Mouse (Mus musculus) fibroblast of lung, adult 2 months (primary cell): ENCODE data around the gene Stk11.

Experiments used
- DNase-seq: peaks from one replicate; pipeline ENCODE4 v3.0.0-alpha.2; 2011; ENCODE audit warnings: low read depth

The Stk11 gene

DNA sequence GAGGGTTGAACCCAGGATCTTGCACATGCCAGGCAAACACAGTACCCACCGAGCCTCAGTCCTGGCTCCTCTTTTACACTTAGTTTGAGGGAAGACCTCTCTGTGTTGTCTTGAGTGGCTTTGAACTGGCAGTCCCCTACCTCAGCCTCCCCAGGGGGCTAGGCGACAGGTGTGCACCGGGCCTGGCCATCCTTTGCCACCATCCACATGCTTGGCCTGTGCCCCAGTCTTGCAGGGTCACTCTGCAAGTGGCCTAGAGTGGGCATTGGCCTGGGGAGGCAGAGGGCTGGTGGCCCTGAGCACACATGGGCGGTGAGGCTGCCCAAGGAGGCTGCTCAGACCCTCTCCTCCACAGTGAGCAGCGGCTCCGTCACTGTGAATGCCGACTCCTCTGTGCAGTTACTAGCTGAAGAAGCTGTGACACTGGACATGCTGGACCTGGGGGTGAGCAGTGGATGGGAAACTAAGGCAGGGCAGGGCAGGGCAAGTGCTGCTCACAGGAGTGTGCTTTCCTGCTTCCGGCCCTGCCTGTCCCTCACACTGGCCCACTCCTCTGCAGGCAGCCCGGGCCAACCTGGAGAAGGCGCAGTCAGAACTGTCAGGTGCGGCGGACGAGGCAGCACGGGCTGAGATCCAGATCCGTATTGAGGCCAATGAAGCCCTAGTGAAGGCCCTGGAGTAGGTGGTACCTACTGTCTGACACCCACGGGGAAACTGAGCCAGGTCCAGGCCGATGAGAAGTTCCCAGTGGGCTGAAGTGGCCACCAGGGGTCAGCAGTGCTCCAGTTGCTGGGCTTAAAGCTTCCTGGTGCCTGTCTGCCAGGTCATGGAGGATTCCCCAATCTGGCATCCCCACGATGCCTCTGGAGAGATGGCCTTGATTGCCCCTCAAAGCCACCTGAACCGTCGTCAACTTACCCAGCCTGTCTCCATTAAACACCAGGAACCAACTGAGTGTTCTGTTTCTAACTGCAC, 29.5 kb downstream of the Stk11 start:
- no peak for DNase-seq

GRCm38 (mm10) chr10:80145896-80146295, 30.3 kb downstream of the Stk11 start:
- DNase-seq, result no peak

DNA sequence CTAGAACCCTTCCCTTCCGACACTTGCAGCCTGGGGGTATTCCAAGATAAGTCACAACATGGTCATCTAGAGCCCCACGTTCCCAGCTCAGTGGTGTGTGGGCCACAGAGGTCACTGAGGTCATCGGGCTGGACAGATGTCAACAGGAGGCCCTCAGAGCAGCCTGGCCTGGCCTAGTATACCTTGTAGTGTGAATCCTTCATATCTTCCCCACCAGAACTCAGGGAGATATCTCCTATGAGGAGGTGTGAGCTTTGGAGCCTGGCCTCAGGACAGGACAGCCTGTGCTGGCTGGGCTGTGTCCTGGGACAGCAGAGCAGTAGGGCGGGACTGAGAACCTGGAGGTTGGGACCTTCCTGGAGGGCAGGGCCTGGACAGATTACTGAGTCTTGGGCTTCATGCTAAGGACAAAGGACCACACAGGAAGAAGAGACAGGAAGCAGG, 31.0 kb downstream of the Stk11 start:
- no peak for DNase-seq

DNA sequence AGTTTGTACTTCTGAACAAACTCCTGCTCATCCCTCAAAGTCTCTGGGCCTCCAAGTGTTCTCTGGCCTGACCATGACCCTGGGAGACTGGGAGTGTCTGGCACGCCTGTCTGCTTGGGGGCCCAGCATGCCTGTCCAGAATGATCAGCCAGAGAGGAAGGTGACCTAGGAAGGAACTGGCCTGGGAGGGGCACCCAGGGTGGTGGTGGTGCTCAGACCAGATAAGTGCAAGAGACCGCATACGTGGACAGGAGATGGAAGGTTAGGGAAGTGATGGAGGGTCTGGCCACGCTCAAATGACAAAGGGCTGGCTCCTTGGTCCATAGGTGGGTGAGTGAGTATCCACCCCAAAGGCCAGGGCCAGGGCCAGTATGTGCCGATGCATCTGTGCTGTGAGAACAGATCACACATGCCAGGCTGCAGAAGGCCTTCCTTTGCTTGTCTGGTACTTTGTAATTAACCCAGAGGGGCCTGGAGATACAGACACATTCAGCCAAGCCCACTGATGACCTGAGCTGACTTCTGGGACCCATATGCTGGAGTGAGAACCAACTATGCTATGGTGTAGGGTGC, 31.6 kb downstream of the Stk11 start:
- no peak for DNase-seq

- DNase-seq, result no peak
Measured at GRCm38 (mm10) chr10:80147719-80148601, 32.4 kb downstream of the Stk11 start, which contains the start of gene Midn. Midn (plus strand) TSS chr10:80148272.

- DNase-seq, result peak; percentile 75
Measured at GRCm38 (mm10) chr10:80148610-80149290, 33.1 kb downstream of the Stk11 start.

- DNase-seq, result peak; percentile 98
Measured at GRCm38 (mm10) chr10:80149291-80150225, 34.0 kb downstream of the Stk11 start.

DNA sequence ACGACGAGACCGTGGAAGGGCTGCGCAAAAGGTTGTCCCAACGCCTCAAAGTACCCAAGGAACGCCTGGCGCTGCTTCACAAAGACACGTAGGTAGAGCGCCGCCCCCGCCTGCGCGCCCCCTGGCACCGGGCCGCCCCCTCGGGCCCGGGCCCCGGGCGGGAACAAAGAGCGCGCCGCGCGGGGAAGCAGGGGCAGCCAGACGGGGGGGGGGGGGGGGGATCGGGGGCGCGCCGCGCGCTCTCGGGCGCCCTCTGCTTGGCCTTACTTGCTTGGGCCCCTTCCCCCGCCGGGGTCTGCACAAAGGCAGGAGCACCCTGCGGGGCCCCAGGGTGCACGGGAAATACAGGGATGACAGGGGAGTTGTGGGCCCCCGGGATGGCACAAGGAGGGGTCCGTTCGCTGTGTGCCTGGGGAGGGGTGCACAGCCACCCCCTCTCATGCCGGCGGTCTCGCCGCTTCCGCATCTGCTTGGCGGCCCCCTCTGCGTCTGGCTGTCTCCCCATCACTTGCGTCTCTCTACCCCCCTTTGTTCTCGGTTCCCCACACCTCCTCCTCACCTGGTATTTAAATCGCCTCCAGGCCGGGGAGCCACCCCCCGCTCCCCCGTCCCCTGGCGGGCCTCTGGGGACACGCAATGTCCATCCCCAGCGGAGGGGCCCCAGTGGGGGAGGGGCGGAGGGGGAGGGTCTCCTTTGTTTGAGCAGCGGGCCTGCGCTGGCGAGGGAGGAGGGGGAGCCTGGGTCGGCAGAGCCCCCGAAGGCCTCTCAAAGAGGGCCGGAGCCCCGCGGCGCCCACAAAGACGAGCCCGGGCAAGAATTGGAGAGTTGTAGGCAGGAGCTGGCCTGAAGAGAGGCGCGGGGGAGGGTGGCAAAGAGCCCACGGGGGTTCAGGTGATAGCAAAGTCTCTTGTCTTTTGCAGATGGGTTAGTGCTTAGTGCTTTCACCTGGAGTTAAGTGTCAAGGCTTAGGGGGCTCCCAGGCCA, 34.9 kb downstream of the Stk11 start:
- DNase-seq, result no peak

DNA sequence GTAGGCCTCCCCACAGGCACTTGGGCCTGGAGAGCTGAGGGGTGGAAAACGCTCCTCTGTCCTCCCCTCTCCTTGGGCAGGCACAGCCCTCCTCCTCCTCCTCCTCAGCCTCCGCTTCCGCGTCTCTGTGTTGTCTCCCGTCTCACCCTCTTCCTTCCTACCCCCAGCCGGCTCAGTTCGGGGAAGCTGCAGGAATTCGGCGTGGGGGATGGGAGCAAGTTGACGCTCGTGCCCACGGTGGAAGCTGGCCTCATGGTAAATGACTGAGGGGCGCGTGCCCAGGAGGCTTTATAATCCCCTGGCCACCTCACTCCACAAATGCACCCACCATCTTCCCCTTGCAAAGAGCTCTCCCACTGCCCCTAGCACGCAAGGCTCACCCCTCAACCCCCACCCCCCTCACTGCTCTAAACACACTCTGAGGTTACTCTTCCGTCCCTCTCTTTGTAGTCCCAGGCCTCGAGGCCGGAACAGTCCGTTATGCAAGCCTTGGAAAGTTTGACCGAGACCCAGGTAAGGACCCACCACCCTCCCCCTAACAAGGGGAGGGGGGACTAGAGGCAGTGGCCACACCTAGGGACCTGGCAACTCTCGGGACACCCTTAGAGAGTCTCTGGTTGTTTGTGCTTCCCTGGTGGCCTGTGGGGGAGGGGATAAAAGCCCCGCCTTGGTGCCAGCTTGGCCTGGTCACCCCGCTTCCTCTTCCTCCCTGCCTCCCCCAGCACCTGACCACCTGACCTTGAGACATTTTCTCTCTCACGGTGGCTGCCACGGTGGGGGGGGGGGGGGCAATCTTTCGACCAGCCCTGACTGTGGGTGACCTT, 35.8 kb downstream of the Stk11 start:
- DNase-seq, result no peak

GRCm38 (mm10) chr10:80152071-80152872, 36.7 kb downstream of the Stk11 start:
- no peak for DNase-seq

DNA sequence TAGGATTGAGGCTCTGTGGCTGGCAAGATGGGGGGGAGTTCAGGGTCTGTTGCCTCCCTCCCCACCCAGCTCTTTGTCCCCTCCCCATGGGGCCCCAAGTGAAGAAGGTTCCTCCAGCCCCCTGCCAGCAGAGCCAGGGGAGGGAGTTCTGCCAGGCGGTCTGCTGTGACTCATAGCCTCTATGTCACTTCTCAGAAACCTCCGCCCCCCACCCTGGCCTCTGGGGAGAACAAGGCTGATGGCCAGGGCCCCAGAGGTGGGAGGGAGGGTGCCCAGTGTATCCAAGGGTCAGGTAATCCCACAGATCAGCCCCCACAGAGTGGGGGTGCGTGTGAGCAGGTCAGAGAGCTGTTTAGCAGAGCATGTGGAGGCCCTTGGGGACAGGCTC, 37.3 kb downstream of the Stk11 start:
- no peak for DNase-seq

DNA sequence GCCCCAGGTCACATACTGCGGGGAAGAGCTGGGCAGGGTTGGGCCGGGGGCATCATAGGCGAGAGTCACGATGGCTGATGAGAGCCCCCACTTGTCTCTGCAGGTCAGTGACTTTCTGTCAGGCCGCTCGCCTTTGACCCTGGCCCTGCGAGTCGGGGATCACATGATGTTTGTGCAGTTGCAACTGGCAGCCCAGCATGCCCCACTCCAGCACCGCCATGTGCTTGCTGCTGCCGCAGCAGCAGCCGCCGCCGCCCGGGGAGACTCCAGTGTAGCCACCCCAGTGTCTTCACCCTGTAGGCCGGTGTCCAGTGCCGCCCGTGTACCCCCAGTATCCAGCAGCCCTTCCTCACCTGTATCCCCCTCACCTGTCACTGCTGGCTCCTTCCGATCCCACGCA, 38.1 kb downstream of the Stk11 start:
- no peak for DNase-seq

DNA sequence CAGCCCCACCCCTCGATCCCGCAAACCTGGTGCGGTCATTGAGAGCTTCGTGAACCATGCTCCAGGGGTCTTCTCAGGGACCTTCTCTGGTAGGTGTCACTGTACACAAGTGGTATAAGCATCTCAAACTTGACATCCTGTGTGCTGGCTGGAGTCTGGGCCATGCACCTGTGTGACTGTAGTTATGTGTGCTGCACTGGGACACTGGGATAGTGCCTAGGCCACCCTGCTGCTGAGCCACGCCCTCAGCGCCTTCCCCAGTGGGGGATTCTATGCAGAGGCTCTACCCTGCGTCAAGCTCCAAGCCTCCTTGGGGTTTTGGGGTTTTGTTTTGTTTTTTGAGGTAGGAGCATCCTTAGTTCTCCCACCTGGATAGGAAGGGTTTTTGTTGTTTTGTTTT, 38.8 kb downstream of the Stk11 start:
- no peak for DNase-seq

DNA sequence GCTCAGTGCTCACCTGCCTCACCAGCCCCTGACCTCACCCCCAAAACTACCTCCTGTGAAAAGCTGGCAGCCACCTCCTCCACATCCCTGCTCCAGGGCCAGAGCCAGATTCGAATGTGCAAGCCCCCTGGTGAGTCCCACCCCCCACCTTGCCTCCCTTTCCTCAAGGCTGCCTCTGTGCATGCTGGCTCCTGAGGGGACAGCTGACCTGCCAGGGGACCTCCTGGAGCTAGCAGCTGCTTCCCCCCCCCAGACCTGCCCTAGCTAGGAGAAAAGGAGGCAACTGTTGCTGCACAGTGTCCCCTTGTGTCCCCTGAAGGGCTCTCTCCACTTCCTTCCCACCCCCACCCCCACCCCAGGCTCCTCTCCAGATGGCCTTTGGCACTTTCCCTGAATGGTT, 39.7 kb downstream of the Stk11 start:
- DNase-seq, result no peak

GRCm38 (mm10) chr10:80156002-80156751, 40.6 kb downstream of the Stk11 start:
- DNase-seq, result no peak

- no peak for DNase-seq
Measured at GRCm38 (mm10) chr10:80156752-80157053, 41.1 kb downstream of the Stk11 start.
